Mouse (Mus musculus): ENCODE measurements around the gene Itpr1. TPM values are rescaled to one million over a fixed set of nuclear protein-coding genes. Genes with fewer than 3 reads are reported as not detected.

Gene Itpr1
- total and polyA plus RNA-seq, 3 experiments, result 9.3 to 25.7 (median 19.0) TPM

GRCm38 (mm10) chr6:108445006-108445405 lies 232.1 kb downstream of the Itpr1 start:
- H3K9me3 ChIP-seq (replicated peaks), result no peaks in the 10 kb centered on the region
- no peak for DNase-seq (ENCODE audit: low spot score)
- TF ChIP-seq GATA1 (IDR thresholded peaks at IDR 0.05; ENCODE audit: borderline replicate concordance, low read length) (no peak), CTCF (IDR thresholded peaks at IDR 0.05; ENCODE audit: low read depth, low read length) (no peak), TAL1 (conservative IDR thresholded peaks at IDR 0.05; ENCODE audit: low read depth, low read length) (no peak), POLR2AphosphoS5 (IDR thresholded peaks at IDR 0.05; ENCODE audit: insufficient replicate concordance, low read depth, low read length) (no peak), GATA2 (IDR thresholded peaks at IDR 0.05; ENCODE audit: borderline replicate concordance, low read depth, low read length) (no peak)
- no peak overlapping the region for H3K4me3 ChIP-seq (ENCODE audit: low read depth, low read length)
- no peaks in the 10 kb centered on the region; the same call in 1 of the 2 replicates for H3K4me1 ChIP-seq (ENCODE audit: insufficient read depth, low read depth, low read length)
- no peak for ATAC-seq (ENCODE audit: extremely low read depth, insufficient number of reproducible peaks, low FRiP score, poor library complexity, severe bottlenecking)
- no peaks in the 10 kb centered on the region for H3K27me3 ChIP-seq (ENCODE audit: insufficient read depth, low read length)
- peaks cover 30% of the 10 kb centered on the region for H3K36me3 ChIP-seq (replicated peaks)

GRCm38 (mm10) chr6:108446766-108447165 lies 233.9 kb downstream of the Itpr1 start:
- no peaks in the 10 kb centered on the region; the same call in 1 of the 2 replicates for H3K4me1 ChIP-seq (ENCODE audit: insufficient read depth, low read depth, low read length)
- no peak for ATAC-seq (ENCODE audit: extremely low read depth, insufficient number of reproducible peaks, low FRiP score, poor library complexity, severe bottlenecking)
- peaks cover 24% of the 10 kb centered on the region for H3K36me3 ChIP-seq (replicated peaks)

GRCm38 (mm10) chr6:108447179-108447845 lies 234.4 kb downstream of the Itpr1 start:
- TF ChIP-seq CTCF (IDR thresholded peaks at IDR 0.05; ENCODE audit: low read depth, low read length) (no peak), GATA1 (IDR thresholded peaks at IDR 0.05; ENCODE audit: borderline replicate concordance, low read length) (no peak)
- H3K36me3 ChIP-seq (replicated peaks), result peaks cover 25% of the 10 kb centered on the region
- H3K4me3 ChIP-seq (ENCODE audit: low read depth, low read length), result no peak overlapping the region
- H3K9me3 ChIP-seq (replicated peaks), result no peaks in the 10 kb centered on the region
- DNase-seq (ENCODE audit: low spot score) (no peak), ATAC-seq (ENCODE audit: extremely low read depth, insufficient number of reproducible peaks, low FRiP score, poor library complexity, severe bottlenecking) (no peak)
- H3K27me3 ChIP-seq (ENCODE audit: insufficient read depth, low read length), result no peaks in the 10 kb centered on the region
- no peaks in the 10 kb centered on the region; the same call in 1 of the 2 replicates for H3K4me1 ChIP-seq (ENCODE audit: insufficient read depth, low read depth, low read length)

More at GRCm38 (mm10) chr6:108446766-108447165, 233.9 kb downstream of the Itpr1 start:
- Histone ChIP-seq H3K9me3 (replicated peaks) (no peaks in the 10 kb centered on the region), H3K4me3 (ENCODE audit: low read depth, low read length) (no peak overlapping the region), H3K27me3 (ENCODE audit: insufficient read depth, low read length) (no peaks in the 10 kb centered on the region)
- TF ChIP-seq GATA1 (IDR thresholded peaks at IDR 0.05; ENCODE audit: borderline replicate concordance, low read length) (no peak), POLR2AphosphoS5 (IDR thresholded peaks at IDR 0.05; ENCODE audit: insufficient replicate concordance, low read depth, low read length) (no peak), CTCF (IDR thresholded peaks at IDR 0.05; ENCODE audit: low read depth, low read length) (no peak), GATA2 (IDR thresholded peaks at IDR 0.05; ENCODE audit: borderline replicate concordance, low read depth, low read length) (no peak), TAL1 (conservative IDR thresholded peaks at IDR 0.05; ENCODE audit: low read depth, low read length) (no peak)
- no peak for DNase-seq (ENCODE audit: low spot score)

GRCm38 (mm10) chr6:108448016-108448735 lies 235.3 kb downstream of the Itpr1 start:
- TF ChIP-seq GATA2 (IDR thresholded peaks at IDR 0.05; ENCODE audit: borderline replicate concordance, low read depth, low read length) (no peak), CTCF (IDR thresholded peaks at IDR 0.05; ENCODE audit: low read depth, low read length) (no peak), GATA1 (IDR thresholded peaks at IDR 0.05; ENCODE audit: borderline replicate concordance, low read length) (no peak), TAL1 (conservative IDR thresholded peaks at IDR 0.05; ENCODE audit: low read depth, low read length) (no peak), POLR2AphosphoS5 (IDR thresholded peaks at IDR 0.05; ENCODE audit: insufficient replicate concordance, low read depth, low read length) (no peak)
- Histone ChIP-seq H3K36me3 (replicated peaks) (peaks cover 25% of the 10 kb centered on the region), H3K4me1 (ENCODE audit: insufficient read depth, low read depth, low read length) (no peaks in the 10 kb centered on the region), H3K9me3 (replicated peaks) (no peaks in the 10 kb centered on the region), H3K4me3 (ENCODE audit: low read depth, low read length) (no peak overlapping the region), H3K27me3 (ENCODE audit: insufficient read depth, low read length) (no peaks in the 10 kb centered on the region)
- ATAC-seq (ENCODE audit: extremely low read depth, insufficient number of reproducible peaks, low FRiP score, poor library complexity, severe bottlenecking), result no peak
- DNase-seq (ENCODE audit: low spot score), result no peak

GRCm38 (mm10) chr6:108448864-108449263 lies 236.0 kb downstream of the Itpr1 start:
- Histone ChIP-seq H3K4me3 (ENCODE audit: low read depth, low read length) (no peak overlapping the region), H3K36me3 (replicated peaks) (peaks cover 30% of the 10 kb centered on the region), H3K4me1 (ENCODE audit: insufficient read depth, low read depth, low read length) (no peaks in the 10 kb centered on the region), H3K9me3 (replicated peaks) (no peaks in the 10 kb centered on the region), H3K27me3 (ENCODE audit: insufficient read depth, low read length) (no peaks in the 10 kb centered on the region)
- DNase-seq (ENCODE audit: low spot score) (no peak), ATAC-seq (ENCODE audit: extremely low read depth, insufficient number of reproducible peaks, low FRiP score, poor library complexity, severe bottlenecking) (no peak)
- TF ChIP-seq TAL1 (conservative IDR thresholded peaks at IDR 0.05; ENCODE audit: low read depth, low read length) (no peak), CTCF (IDR thresholded peaks at IDR 0.05; ENCODE audit: low read depth, low read length) (no peak), GATA2 (IDR thresholded peaks at IDR 0.05; ENCODE audit: borderline replicate concordance, low read depth, low read length) (no peak), POLR2AphosphoS5 (IDR thresholded peaks at IDR 0.05; ENCODE audit: insufficient replicate concordance, low read depth, low read length) (no peak), GATA1 (IDR thresholded peaks at IDR 0.05; ENCODE audit: borderline replicate concordance, low read length) (no peak)

- peaks cover 24% of the 10 kb centered on the region for H3K36me3 ChIP-seq (replicated peaks)
- H3K4me1 ChIP-seq (ENCODE audit: insufficient read depth, low read depth, low read length), result no peaks in the 10 kb centered on the region
- no peak for DNase-seq (ENCODE audit: low spot score)
- no peaks in the 10 kb centered on the region for H3K9me3 ChIP-seq (replicated peaks)
- no peaks in the 10 kb centered on the region for H3K27me3 ChIP-seq (ENCODE audit: insufficient read depth, low read length)
- no peak for TF ChIP-seq TAL1 (conservative IDR thresholded peaks at IDR 0.05; ENCODE audit: low read depth, low read length)
- TF ChIP-seq POLR2AphosphoS5 (IDR thresholded peaks at IDR 0.05; ENCODE audit: insufficient replicate concordance, low read depth, low read length), result no peak
- no peak; the same call in 1 of the 2 replicates for ATAC-seq (ENCODE audit: extremely low read depth, insufficient number of reproducible peaks, low FRiP score, poor library complexity, severe bottlenecking)
- H3K4me3 ChIP-seq (ENCODE audit: low read depth, low read length), result no peak overlapping the region
Measured at GRCm38 (mm10) chr6:108451536-108451935, 238.6 kb downstream of the Itpr1 start.
